Mouse (Mus musculus) lung, adult 2 months (tissue): ENCODE results near the gene Gvin1. TPM values are rescaled to one million over a fixed set of nuclear protein-coding genes. Genes with fewer than 3 reads are reported as not detected.
"Not testable (repeated sequence)": the region's sequence is repeated elsewhere in the genome, so short reads cannot be mapped to it uniquely, and the experiment has no call there.

Experiments
- DNase-seq: peaks from one replicate; pipeline ENCODE4 v3.0.0; 2022
- H3K4me1 ChIP-seq: fragments of 200-500 bp; 2 replicates; pipeline ENCODE4 v1.6.1; 2011; ENCODE audit warnings: low read length; ENCODE audit not compliant: control insufficient read depth, insufficient read depth
- H3K4me3 ChIP-seq: fragments of 200-500 bp; replicated peaks from 2 replicates; pipeline ENCODE3; 2011; ENCODE audit warnings: low read depth, mild to moderate bottlenecking, control low read depth, low read length; ENCODE audit errors: extremely low read depth
- CTCF ChIP-seq: fragments of 200-500 bp; IDR thresholded peaks from 2 replicates; pipeline ENCODE4 v1.5.1; 2011; ENCODE audit warnings: mild to moderate bottlenecking, low read length, control low read depth; ENCODE audit not compliant: insufficient read depth
- POLR2A ChIP-seq: fragments of 200-500 bp; IDR thresholded peaks from 2 replicates; pipeline ENCODE4 v1.6.1; 2011; ENCODE audit warnings: low read depth, mild to moderate bottlenecking, control low read depth, low read length, borderline replicate concordance; ENCODE audit errors: extremely low read depth
- WGBS: fragments of 180-500 bp; shearing (Covaris S2); methylation state at CpG from one replicate; pipeline ENCODE4 v1.1.7; 2018; 5-methylcytosine and 5-hydroxymethylcytosine counted together
- polyA plus RNA-seq: library from polyadenylated mRNA; depleted of rRNA; stranded (reverse); fragments of >200 nt; gene quantifications from 2 replicates; pipeline ENCODE4 v1.2.3, GENCODE M21; 2012; rRNA removed

The Gvin1 gene
- 0.94 and 2.3 TPM in 2 replicates for polyA plus RNA-seq

GRCm38 (mm10) chr7:106215177-106215576 is at the start of gene Gvin1:
Gene Gvin1 (minus strand): TSS chr7:106215326.
- H3K4me1 ChIP-seq, DNase-seq, H3K4me3 ChIP-seq: not testable (repeated sequence)
- 20% methylated on average over 1 of the region's 1 CpGs for WGBS

GRCm38 (mm10) chr7:106251844-106252517 is 36.9 kb upstream of the Gvin1 start:
- Histone ChIP-seq H3K4me1 (no peaks in the 10 kb centered on the region), H3K4me3 (no peak overlapping the region)
- TF ChIP-seq CTCF (no peak), POLR2A (no peak)
- WGBS: 80% methylated on average over 2 of the region's 2 CpGs
- no peak for DNase-seq

- no peak overlapping the region for H3K4me3 ChIP-seq
- DNase-seq: no peak
- no peaks in the 10 kb centered on the region for H3K4me1 ChIP-seq
- TF ChIP-seq CTCF (no peak), POLR2A (no peak)
- WGBS: 82% methylated on average over 2 of the region's 2 CpGs
These were observed 33.8 kb upstream of the Gvin1 start for GRCm38 (mm10) chr7:106248922-106249321.

- TF ChIP-seq CTCF: no peak
- TF ChIP-seq POLR2A: no peak
- no peak overlapping the region for H3K4me3 ChIP-seq
- 73% methylated on average over 2 of the region's 2 CpGs for WGBS
- H3K4me1 ChIP-seq: no peaks in the 10 kb centered on the region
- no peak for DNase-seq
These were observed 33.1 kb upstream of the Gvin1 start for GRCm38 (mm10) chr7:106248245-106248644.

DNA sequence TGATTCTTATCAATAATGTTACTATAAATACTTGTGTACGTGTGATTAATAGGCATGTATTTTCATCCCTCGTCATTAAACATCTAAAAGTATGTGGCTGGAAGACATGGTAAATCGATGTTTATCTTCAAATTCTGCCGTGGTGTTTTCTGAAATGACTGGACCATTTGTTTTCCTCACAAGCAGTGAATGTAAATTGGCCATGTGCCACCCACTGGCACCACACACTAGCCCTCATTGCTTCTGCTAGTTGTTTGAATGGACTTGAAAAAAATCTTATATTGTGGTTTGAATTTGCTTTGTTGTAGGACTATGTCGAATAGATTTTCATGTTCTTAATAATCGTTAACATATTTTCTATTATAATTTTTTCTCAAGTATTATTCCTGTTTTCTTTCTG is 30.5 kb upstream of the Gvin1 start:
- Histone ChIP-seq H3K4me3 (no peak overlapping the region), H3K4me1 (no peaks in the 10 kb centered on the region)
- no peak for DNase-seq
- WGBS: 51% methylated on average over 6 of the region's 6 CpGs
- TF ChIP-seq POLR2A: no peak

DNA sequence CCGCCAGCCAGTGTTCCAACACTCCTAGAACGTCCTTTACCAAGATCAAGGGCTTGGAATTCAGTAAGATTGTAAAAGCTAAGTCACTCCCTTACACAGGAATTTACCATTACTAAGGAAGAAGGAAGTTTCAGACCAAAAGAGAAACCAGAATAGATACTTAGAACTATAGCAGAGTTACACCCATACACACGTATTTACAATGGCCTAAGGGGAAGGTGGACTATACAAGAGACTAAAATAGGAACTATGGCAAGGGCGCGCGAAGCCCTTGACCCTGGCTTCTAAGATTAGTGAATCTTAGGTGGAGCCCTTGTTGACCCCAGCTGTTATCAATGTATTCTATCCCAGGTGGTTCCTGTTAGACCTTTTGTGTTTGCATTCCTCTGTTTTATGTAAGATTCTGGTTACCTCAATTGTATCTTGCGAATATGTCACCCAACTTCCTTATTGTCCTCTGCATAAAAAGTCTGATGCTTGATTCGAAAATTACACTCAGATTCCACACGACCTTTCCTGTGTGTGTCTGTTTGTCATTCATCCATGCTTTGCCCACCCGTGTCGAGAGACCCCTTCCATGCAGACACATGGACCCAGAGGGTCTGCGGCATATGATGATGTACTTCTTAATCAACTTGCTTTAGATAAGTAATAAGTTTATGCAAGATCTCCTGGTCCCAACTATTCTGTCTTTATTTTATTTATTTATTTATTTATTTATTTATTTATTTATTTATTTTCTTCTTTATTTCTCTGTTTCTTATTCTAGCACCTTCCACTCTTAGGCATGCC is 25.6 kb upstream of the Gvin1 start:
- 83% methylated on average over 12 of the region's 12 CpGs for whole genome bisulfite sequencing

GRCm38 (mm10) chr7:106237192-106237465 is 22.0 kb upstream of the Gvin1 start:
- H3K4me1 ChIP-seq: peaks cover 2% of the 10 kb centered on the region
- no peak overlapping the region for H3K4me3 ChIP-seq
- no peak for DNase-seq
- TF ChIP-seq CTCF: no peak

More for the DNA sequence above, 25.6 kb upstream of the Gvin1 start:
- not testable (repeated sequence) for H3K4me3 ChIP-seq, H3K4me1 ChIP-seq, DNase-seq

GRCm38 (mm10) chr7:106236327-106237191 is 21.4 kb upstream of the Gvin1 start:
- 42% methylated on average over 2 of the region's 2 CpGs for WGBS
- Histone ChIP-seq H3K4me1 (peaks cover 2% of the 10 kb centered on the region), H3K4me3 (no peak overlapping the region)
- TF ChIP-seq CTCF (no peak), POLR2A (no peak)
- no peak for DNase-seq

GRCm38 (mm10) chr7:106235596-106235995 is 20.5 kb upstream of the Gvin1 start:
- DNase-seq: no peak
- WGBS: 66% methylated on average over 2 of the region's 2 CpGs
- TF ChIP-seq CTCF (no peak), POLR2A (no peak)
- no peak overlapping the region for H3K4me3 ChIP-seq
- peaks cover 2% of the 10 kb centered on the region for H3K4me1 ChIP-seq

GRCm38 (mm10) chr7:106215910-106216309 is 784 bp upstream of the Gvin1 start:
- not testable (repeated sequence) for H3K4me1 ChIP-seq, H3K4me3 ChIP-seq, DNase-seq

DNA sequence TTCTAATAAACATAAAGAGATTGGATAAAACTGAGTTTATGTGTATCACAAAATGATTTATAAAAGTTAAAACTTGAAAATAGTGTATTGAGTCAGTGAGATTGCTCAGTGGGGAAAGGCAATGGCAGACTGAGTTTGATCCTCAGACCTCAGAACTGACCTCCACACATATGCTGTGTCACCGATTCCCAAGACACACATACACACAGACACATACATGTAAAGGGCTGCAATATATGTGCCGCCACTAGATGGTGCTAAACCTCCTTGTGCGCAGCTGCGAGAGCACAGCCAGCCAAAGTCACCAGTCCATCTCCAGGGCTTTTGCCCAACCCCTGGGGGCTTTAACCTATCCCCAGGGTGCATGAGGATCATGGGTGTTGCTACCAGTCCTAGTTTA is 1.4 kb downstream of the Gvin1 start:
- DNase-seq, H3K4me3 ChIP-seq, H3K4me1 ChIP-seq: not testable (repeated sequence)
- WGBS: no CpG with 5 or more reads among the region's 4 CpGs

DNA sequence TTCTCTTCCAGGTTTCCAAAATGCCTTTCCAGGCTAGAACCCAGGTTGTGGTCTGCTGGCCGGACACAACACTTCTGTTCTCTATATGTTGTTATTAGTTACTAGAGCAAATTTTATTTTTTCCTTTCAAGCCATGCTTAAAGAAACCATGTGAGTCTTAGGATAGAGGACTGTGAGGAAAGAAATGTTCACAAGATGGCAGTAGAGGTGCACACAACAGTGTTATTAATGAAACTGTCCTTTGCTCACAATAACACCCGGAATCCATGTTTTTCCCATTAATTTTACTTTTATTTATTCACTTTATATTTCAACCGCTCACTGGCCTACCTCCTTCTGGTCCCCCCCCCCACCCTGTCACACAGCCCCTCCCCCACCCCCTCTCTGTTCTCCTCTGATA is 8.5 kb downstream of the Gvin1 start:
- DNase-seq, H3K4me1 ChIP-seq, H3K4me3 ChIP-seq: not testable (repeated sequence)
- 65% methylated on average over 2 of the region's 3 CpGs for WGBS

- DNase-seq, H3K4me1 ChIP-seq, H3K4me3 ChIP-seq: not testable (repeated sequence)
These were observed 38.1 kb downstream of the Gvin1 start for GRCm38 (mm10) chr7:106177065-106177464.

GRCm38 (mm10) chr7:106145013-106145754 is 69.9 kb downstream of the Gvin1 start:
- WGBS: 100% methylated on average over 1 of the region's 2 CpGs
- not testable (repeated sequence) for H3K4me3 ChIP-seq, DNase-seq, H3K4me1 ChIP-seq
